Mouse (Mus musculus) right cerebral cortex, postnatal 14 days (tissue): ENCODE measurements at regions not wholly inside any gene's neighbourhood (a gene's known extent, or its start where the extent isn't known, plus 50 kb on each side); places are given as distances from the start of the nearest gene placed in this dataset.
A peak's percentile ranks its signal among the peaks of the same experiment; 100 is the strongest.

Experiments used
- DNase-seq: peaks from one replicate; pipeline ENCODE4 v3.0.0; 2022

- no peak for DNase-seq
These were observed 74.7 kb upstream of the Ccn2 start for GRCm38 (mm10) chr10:24520515-24520914.

- no peak for DNase-seq
These were observed 62.5 kb upstream of the Ccn2 start for GRCm38 (mm10) chr10:24532776-24533175.

- DNase-seq = peak; percentile 8
These were observed 60.3 kb upstream of the Ccn2 start for GRCm38 (mm10) chr10:24534901-24535300.

GRCm38 (mm10) chr10:24535461-24535860 is 59.8 kb upstream of the Ccn2 start:
- DNase-seq = no peak

- no peak for DNase-seq
These were observed 53.3 kb upstream of the Ccn2 start for GRCm38 (mm10) chr10:24541990-24542389.
